Mouse (Mus musculus): ENCODE results near the gene Nudc. TPM values are rescaled to one million over a fixed set of nuclear protein-coding genes. Genes with fewer than 3 reads are reported as not detected.

The Nudc gene
- total RNA-seq, 2 experiments from 2014 or later = 143 to 156 TPM

GRCm38 (mm10) chr4:133497461-133498159 lies 48.2 kb downstream of the Nudc start:
- peak in 1 of 2 experiments; percentile 36 for DNase-seq (ENCODE audit: extremely low spot score in 1 of 2, low spot score in 2 of 2)

GRCm38 (mm10) chr4:133496738-133497445 lies 48.9 kb downstream of the Nudc start:
- TF ChIP-seq CTCF (IDR thresholded peaks at IDR 0.05) = no peak
- intact Hi-C loops (cut with DNase I) = no loop called here
- H3K27ac ChIP-seq = peak overlapping the region; percentile 87
- no peak for DNase-seq (ENCODE audit: extremely low spot score in 1 of 2, low spot score in 2 of 2)
- H3K4me3 ChIP-seq = peak overlapping the region; percentile 66

More at GRCm38 (mm10) chr4:133497461-133498159, 48.2 kb downstream of the Nudc start:
- TF ChIP-seq CTCF (IDR thresholded peaks at IDR 0.05) = no peak
- Histone ChIP-seq H3K27ac (peak overlapping the region; percentile 87), H3K4me3 (peak overlapping the region; percentile 66)
- intact Hi-C loops (cut with DNase I) = no loop called here

GRCm38 (mm10) chr4:133495711-133496110 lies 50.1 kb downstream of the Nudc start:
- peak overlapping the region; percentile 87; the same call in 1 of the 2 replicates for H3K27ac ChIP-seq
- TF ChIP-seq CTCF (IDR thresholded peaks at IDR 0.05) = no peak; the same call in 1 of the 2 replicates
- no peak for DNase-seq (ENCODE audit: extremely low spot score in 1 of 2, low spot score in 2 of 2)
- intact Hi-C loops (cut with DNase I) = no loop called here
- H3K4me3 ChIP-seq = peak overlapping the region; percentile 66

- intact Hi-C loops (cut with DNase I) = loop anchor here (1.0 kb wide), 1 partner anchor 16 kb away; no protein-coding TSS in a partner anchor
- no peak for TF ChIP-seq CTCF (IDR thresholded peaks at IDR 0.05)
- no peak for DNase-seq (ENCODE audit: extremely low spot score in 1 of 2, low spot score in 2 of 2)
- Histone ChIP-seq H3K4me3 (peak overlapping the region; percentile 23; the same call in 1 of the 2 replicates), H3K27ac (no peak overlapping the region)
These were observed 50.9 kb downstream of the Nudc start for GRCm38 (mm10) chr4:133494867-133495266.

GRCm38 (mm10) chr4:133494432-133494831 lies 51.4 kb downstream of the Nudc start:
- Histone ChIP-seq H3K4me3 (peak overlapping the region; percentile 39), H3K27ac (no peak overlapping the region)
- peak; percentile 98 for TF ChIP-seq CTCF (IDR thresholded peaks at IDR 0.05)
- peak; percentile 78 to 86 for DNase-seq (ENCODE audit: extremely low spot score in 1 of 2, low spot score in 2 of 2)
- intact Hi-C loops (cut with DNase I) = loop anchor here (1.0 kb wide), 1 partner anchor 15 kb away; no protein-coding TSS in a partner anchor

GRCm38 (mm10) chr4:133493895-133494294 lies 51.9 kb downstream of the Nudc start:
- DNase-seq (ENCODE audit: extremely low spot score in 1 of 2, low spot score in 2 of 2) = no peak
- TF ChIP-seq CTCF (IDR thresholded peaks at IDR 0.05) = no peak
- peak overlapping the region; percentile 39 for H3K4me3 ChIP-seq
- no peak overlapping the region for H3K27ac ChIP-seq
- intact Hi-C loops (cut with DNase I) = loop anchor here (1.0 kb wide), 1 partner anchor 15 kb away; no protein-coding TSS in a partner anchor

- DNase-seq (ENCODE audit: extremely low spot score in 1 of 2, low spot score in 2 of 2) = no peak
- no peak for TF ChIP-seq CTCF (IDR thresholded peaks at IDR 0.05)
These were observed 54.0 kb downstream of the Nudc start for GRCm38 (mm10) chr4:133491800-133492199.

GRCm38 (mm10) chr4:133489489-133490245 lies 56.1 kb downstream of the Nudc start:
- DNase-seq (ENCODE audit: extremely low spot score in 1 of 2, low spot score in 2 of 2) = no peak
- H3K4me3 ChIP-seq = no peak overlapping the region
- H3K27ac ChIP-seq = no peak overlapping the region
- no peak for TF ChIP-seq CTCF (IDR thresholded peaks at IDR 0.05)
- intact Hi-C loops (cut with DNase I) = no loop called here

More at GRCm38 (mm10) chr4:133491800-133492199, 54.0 kb downstream of the Nudc start:
- Histone ChIP-seq H3K4me3 (no peak overlapping the region), H3K27ac (no peak overlapping the region)
- intact Hi-C loops (cut with DNase I) = no loop called here

GRCm38 (mm10) chr4:133488619-133489392 lies 57.0 kb downstream of the Nudc start:
- TF ChIP-seq CTCF (IDR thresholded peaks at IDR 0.05) = no peak
- H3K27ac ChIP-seq = no peak overlapping the region
- intact Hi-C loops (cut with DNase I) = no loop called here
- no peak for DNase-seq (ENCODE audit: extremely low spot score in 1 of 2, low spot score in 2 of 2)
- H3K4me3 ChIP-seq = no peak overlapping the region

- no peak for TF ChIP-seq CTCF (IDR thresholded peaks at IDR 0.05)
- Histone ChIP-seq H3K4me3 (no peak overlapping the region), H3K27ac (no peak overlapping the region)
- no peak for DNase-seq (ENCODE audit: extremely low spot score in 1 of 2, low spot score in 2 of 2)
- intact Hi-C loops (cut with DNase I) = no loop called here
These were observed 59.0 kb downstream of the Nudc start for GRCm38 (mm10) chr4:133486673-133487357.
